Mouse (Mus musculus) CH12.LX (cell line): Measurements from ENCODE around the gene Sept8. TPM values are rescaled to one million over a fixed set of nuclear protein-coding genes. Genes with fewer than 3 reads are reported as not detected.

ENCODE experiments used
- DNase-seq: peaks from one replicate; pipeline ENCODE4 v3.0.0-alpha.2; 2013; ENCODE audit errors: extremely low read depth
- H3K27ac ChIP-seq: 2 replicates; pipeline ENCODE4 v1.5.1; 2012; ENCODE audit warnings: low read depth, mild to moderate bottlenecking, control low read depth, moderate library complexity; ENCODE audit not compliant: insufficient read depth
- H3K27me3 ChIP-seq: replicated peaks from 2 replicates; pipeline ENCODE3; 2012; ENCODE audit warnings: inconsistent platforms
- H3K36me3 ChIP-seq, 2 experiments: replicated peaks in 1 of 2; 2 replicates each; pipeline versions ENCODE3 to v1.6.1; 2012; ENCODE audit warnings: inconsistent platforms in 1 of 2, low read length in 1 of 2, mild to moderate bottlenecking in 1 of 2, mixed read lengths in 1 of 2, moderate library complexity in 1 of 2; ENCODE audit not compliant: control insufficient read depth in 1 of 2, insufficient read depth in 1 of 2
- H3K4me1 ChIP-seq, 2 experiments: 2 replicates each; pipeline ENCODE4 v1.6.1; 2012; ENCODE audit warnings: inconsistent platforms in 1 of 2, moderate library complexity in 1 of 2; ENCODE audit not compliant: insufficient read depth in 2 of 2, control insufficient read depth in 1 of 2
- H3K4me2 ChIP-seq: 2 replicates; pipeline ENCODE4 v1.6.1; 2012; ENCODE audit warnings: low read depth, mild to moderate bottlenecking, control low read depth; ENCODE audit not compliant: poor library complexity, insufficient read depth, severe bottlenecking
- H3K4me3 ChIP-seq, 3 experiments: fragments of 150-350 bp in 1 of 3; sonication (generic) in 1 of 3; replicated peaks in 1 of 3; 2 replicates each; pipeline versions ENCODE3 to v1.5.1; 2011 to 2012; ENCODE audit warnings: low read depth in 2 of 3, low read length in 2 of 3, mild to moderate bottlenecking in 2 of 3, moderate library complexity in 2 of 3, control low read depth in 1 of 3, improper control_type of control experiment in 1 of 3, inconsistent platforms in 1 of 3, mixed read lengths in 1 of 3; ENCODE audit not compliant: poor library complexity in 1 of 3
- H3K79me2 ChIP-seq: replicated peaks from 2 replicates; pipeline ENCODE4 v1.6.1; 2012; ENCODE audit warnings: mild to moderate bottlenecking, moderate library complexity; ENCODE audit not compliant: control insufficient read depth, poor library complexity, insufficient read depth, severe bottlenecking; ENCODE audit errors: extremely low read depth
- H3K9ac ChIP-seq: 2 replicates; pipeline ENCODE4 v1.6.1; 2012; ENCODE audit warnings: low read depth, mild to moderate bottlenecking, control low read depth, moderate library complexity; ENCODE audit not compliant: insufficient read depth
- H3K9me3 ChIP-seq: replicated peaks from 2 replicates; pipeline ENCODE3; 2012; ENCODE audit warnings: low read length, inconsistent platforms, mixed read lengths
- BHLHE40 ChIP-seq: IDR thresholded peaks from 2 replicates; pipeline ENCODE4 v1.6.1; 2011; ENCODE audit warnings: mild to moderate bottlenecking, low read depth, low read length, improper control_type of control experiment
- CHD1 ChIP-seq: IDR thresholded peaks from 2 replicates; pipeline ENCODE4 v1.6.1; 2012; ENCODE audit warnings: low read depth, low read length, improper control_type of control experiment, inconsistent platforms
- CHD2 ChIP-seq: IDR thresholded peaks from 2 replicates; pipeline ENCODE4 v1.6.1; 2011; ENCODE audit warnings: low read length, improper control_type of control experiment
- CTCF ChIP-seq, 2 experiments: IDR thresholded peaks in 1 of 2; conservative IDR thresholded peaks in 1 of 2; 2 replicates each; pipeline ENCODE4 v1.5.1; 2011 to 2012; ENCODE audit warnings: low read depth in 2 of 2, low read length in 2 of 2, improper control_type of control experiment in 1 of 2, inconsistent platforms in 1 of 2, mild to moderate bottlenecking in 1 of 2, moderate library complexity in 1 of 2
- E2F4 ChIP-seq: IDR thresholded peaks from 2 replicates; pipeline ENCODE4 v1.6.1; 2011; ENCODE audit warnings: low read depth, low read length, improper control_type of control experiment; ENCODE audit not compliant: insufficient replicate concordance
- ELF1 ChIP-seq: IDR thresholded peaks from 2 replicates; pipeline ENCODE4 v1.6.1; 2014; ENCODE audit warnings: low read depth, mild to moderate bottlenecking, inconsistent platforms, low read length, improper control_type of control experiment
- EP300 ChIP-seq: IDR thresholded peaks from 2 replicates; pipeline ENCODE4 v1.6.1; 2011; ENCODE audit warnings: low read length, improper control_type of control experiment
- ETS1 ChIP-seq: conservative IDR thresholded peaks from 2 replicates; pipeline ENCODE4 v1.6.1; 2012; ENCODE audit warnings: low read depth, mild to moderate bottlenecking, inconsistent platforms, low read length, improper control_type of control experiment, moderate library complexity
- GABPA ChIP-seq: IDR thresholded peaks from 2 replicates; pipeline ENCODE4 v1.6.1; 2012; ENCODE audit warnings: low read depth, low read length, improper control_type of control experiment, inconsistent platforms; ENCODE audit not compliant: insufficient replicate concordance
- HCFC1 ChIP-seq: IDR thresholded peaks from 2 replicates; pipeline ENCODE4 v1.6.1; 2012; ENCODE audit warnings: low read depth, mild to moderate bottlenecking, inconsistent platforms, low read length, improper control_type of control experiment
- IRF4 ChIP-seq: IDR thresholded peaks from 2 replicates; pipeline ENCODE4 v1.6.1; 2014; ENCODE audit warnings: low read depth, mild to moderate bottlenecking, inconsistent platforms, low read length, improper control_type of control experiment
- JUN ChIP-seq: IDR thresholded peaks from 2 replicates; pipeline ENCODE4 v1.6.1; 2011; ENCODE audit warnings: low read depth, mild to moderate bottlenecking, low read length, improper control_type of control experiment, moderate library complexity; ENCODE audit not compliant: insufficient read depth
- JUND ChIP-seq: conservative IDR thresholded peaks from 2 replicates; pipeline ENCODE4 v1.6.1; 2011; ENCODE audit warnings: low read depth, low read length, improper control_type of control experiment
- KAT2A ChIP-seq: IDR thresholded peaks from 2 replicates; pipeline ENCODE4 v1.6.1; 2012; ENCODE audit warnings: low read length, improper control_type of control experiment, inconsistent platforms; ENCODE audit not compliant: insufficient replicate concordance
- MAFK ChIP-seq: IDR thresholded peaks from 2 replicates; pipeline ENCODE4 v1.6.1; 2011; ENCODE audit warnings: low read length, improper control_type of control experiment; ENCODE audit not compliant: insufficient replicate concordance
- MAX ChIP-seq: IDR thresholded peaks from 2 replicates; pipeline ENCODE4 v1.6.1; 2011; ENCODE audit warnings: low read length, improper control_type of control experiment
- MAZ ChIP-seq: IDR thresholded peaks from 2 replicates; pipeline ENCODE4 v1.6.1; 2012; ENCODE audit warnings: low read depth, mild to moderate bottlenecking, inconsistent platforms, low read length, improper control_type of control experiment, moderate library complexity
- MEF2A ChIP-seq: IDR thresholded peaks from 2 replicates; pipeline ENCODE4 v1.6.1; 2014; ENCODE audit warnings: low read depth, mild to moderate bottlenecking, inconsistent platforms, low read length, improper control_type of control experiment, borderline replicate concordance
- MXI1 ChIP-seq: IDR thresholded peaks from 2 replicates; pipeline ENCODE4 v1.6.1; 2011; ENCODE audit warnings: mild to moderate bottlenecking, low read depth, low read length, improper control_type of control experiment
- MYC ChIP-seq: IDR thresholded peaks from 2 replicates; pipeline ENCODE4 v1.6.1; 2011; ENCODE audit warnings: low read depth, mild to moderate bottlenecking, improper control_type of control experiment, low read length
- NELFE ChIP-seq: IDR thresholded peaks from 2 replicates; pipeline ENCODE4 v1.6.1; 2011; ENCODE audit warnings: low read depth, low read length, improper control_type of control experiment
- NRF1 ChIP-seq: IDR thresholded peaks from 2 replicates; pipeline ENCODE4 v1.6.1; 2014; ENCODE audit warnings: low read depth, mild to moderate bottlenecking, inconsistent platforms, low read length, improper control_type of control experiment, moderate library complexity
- PAX5 ChIP-seq: IDR thresholded peaks from 2 replicates; pipeline ENCODE4 v1.6.1; 2012; ENCODE audit warnings: low read length, inconsistent platforms, mixed read lengths
- POLR2A ChIP-seq: IDR thresholded peaks from 2 replicates; pipeline ENCODE4 v1.6.1; 2011; ENCODE audit warnings: low read depth, mild to moderate bottlenecking, improper control_type of control experiment, low read length
- POLR2AphosphoS2 ChIP-seq: IDR thresholded peaks from 2 replicates; pipeline ENCODE4 v1.6.1; 2011; ENCODE audit warnings: low read depth, low read length, improper control_type of control experiment
- RAD21 ChIP-seq: IDR thresholded peaks from 2 replicates; pipeline ENCODE4 v1.6.1; 2011; ENCODE audit warnings: low read depth, mild to moderate bottlenecking, low read length, improper control_type of control experiment, moderate library complexity
- RCOR1 ChIP-seq: conservative IDR thresholded peaks from 2 replicates; pipeline ENCODE4 v1.6.1; 2012; ENCODE audit warnings: low read depth, mild to moderate bottlenecking, inconsistent platforms, low read length, improper control_type of control experiment
- SIN3A ChIP-seq: IDR thresholded peaks from 2 replicates; pipeline ENCODE4 v1.6.1; 2012; ENCODE audit warnings: low read length, improper control_type of control experiment, inconsistent platforms
- SMC3 ChIP-seq: IDR thresholded peaks from 2 replicates; pipeline ENCODE4 v1.6.1; 2011; ENCODE audit warnings: low read depth, low read length, improper control_type of control experiment
- TBP ChIP-seq: conservative IDR thresholded peaks from 2 replicates; pipeline ENCODE4 v1.6.1; 2011; ENCODE audit warnings: low read depth, low read length, improper control_type of control experiment
- TCF12 ChIP-seq: IDR thresholded peaks from 2 replicates; pipeline ENCODE4 v1.6.1; 2014; ENCODE audit warnings: low read depth, mild to moderate bottlenecking, inconsistent platforms, low read length, improper control_type of control experiment
- UBTF ChIP-seq: IDR thresholded peaks from 2 replicates; pipeline ENCODE4 v1.6.1; 2012; ENCODE audit warnings: low read depth, mild to moderate bottlenecking, inconsistent platforms, low read length, improper control_type of control experiment, moderate library complexity
- USF1 ChIP-seq: IDR thresholded peaks from 2 replicates; pipeline ENCODE4 v1.6.1; 2014; ENCODE audit warnings: low read depth, mild to moderate bottlenecking, inconsistent platforms, low read length, improper control_type of control experiment
- USF2 ChIP-seq: conservative IDR thresholded peaks from 2 replicates; pipeline ENCODE4 v1.6.1; 2011; ENCODE audit warnings: low read depth, low read length, improper control_type of control experiment
- ZC3H11A ChIP-seq: IDR thresholded peaks from 2 replicates; pipeline ENCODE4 v1.6.1; 2012; ENCODE audit warnings: low read depth, mild to moderate bottlenecking, inconsistent platforms, low read length, improper control_type of control experiment
- ZKSCAN1 ChIP-seq: IDR thresholded peaks from 2 replicates; pipeline ENCODE4 v1.6.1; 2012; ENCODE audit warnings: low read depth, inconsistent platforms, low read length, improper control_type of control experiment, borderline replicate concordance
- ZMIZ1 ChIP-seq: IDR thresholded peaks from 2 replicates; pipeline ENCODE4 v1.6.1; 2012; ENCODE audit warnings: low read depth, mild to moderate bottlenecking, inconsistent platforms, low read length, improper control_type of control experiment
- ZNF384 ChIP-seq: IDR thresholded peaks from 2 replicates; pipeline ENCODE4 v1.6.1; 2012; ENCODE audit warnings: low read depth, low read length, improper control_type of control experiment, inconsistent platforms
- dilution Hi-C: fragments of 300-500 bp; cut with MboI; formaldehyde crosslinking; loops from 2 replicates; pipeline ENCODE4 v1.14.3; 2020; ENCODE audit warnings: low sequenced_read_pairs; ENCODE audit not compliant: extremely low pct_unique_long_range_greater_than_20kb, extremely low pct_ligation_motif_present
- in situ Hi-C: fragments of 300-500 bp; cut with MboI; formaldehyde crosslinking; loops from 3 replicates; pipeline ENCODE4 v1.14.3; 2019; ENCODE audit warnings: low sequenced_read_pairs, low pct_ligation_motif_present, low pct_unique_long_range_greater_than_20kb, mixed read lengths
- polyA plus RNA-seq: library from polyadenylated mRNA; unstranded; fragments of >175 nt; gene quantifications from 2 replicates; pipeline ENCODE4 v1.2.1, GENCODE M21; 2012; ENCODE audit warnings: low read depth; ENCODE audit not compliant: insufficient read length
- total RNA-seq, 2 experiments: library from RNA; depleted of rRNA; stranded (reverse); fragments of 300-350 nt in 1 of 2; fragments of >200 nt in 1 of 2; gene quantifications; 2 replicates each; pipeline ENCODE4 v1.2.3; 2012 to 2014

Gene Sept8
- total and polyA plus RNA-seq, 3 experiments, result 8.5 to 21.9 (median 15.2) TPM

- Histone ChIP-seq H3K27me3 (no peaks in the 10 kb centered on the region), H3K36me3 (peaks cover 7 to 41% of the 10 kb centered on the region in 2 experiments), H3K4me2 (peak overlapping the region; percentile 32), H3K27ac (peak overlapping the region; percentile 92), H3K79me2 (no peaks in the 10 kb centered on the region), H3K4me1 (peaks cover 25 to 85% of the 10 kb centered on the region in 2 experiments), H3K9me3 (no peaks in the 10 kb centered on the region), H3K9ac (no peak overlapping the region), H3K4me3 (no peak overlapping the region)
- dilution Hi-C loops (no loop called here), in situ Hi-C loops (loop anchor here (5.0 kb wide), 2 partner anchors 34 to 149 kb away; no protein-coding TSS in a partner anchor)
- no peak for TF ChIP-seq RCOR1
- no peak for TF ChIP-seq ZNF384
- TF ChIP-seq RAD21, result no peak
- peak; percentile 80 for TF ChIP-seq IRF4
- TF ChIP-seq ZMIZ1, result no peak
- TF ChIP-seq SMC3, result no peak
- TF ChIP-seq HCFC1, result no peak
- TF ChIP-seq CTCF (conservative IDR thresholded peaks at IDR 0.05 in 1 of 2, IDR thresholded peaks at IDR 0.05 in 1 of 2; ENCODE audit: low read depth in 2 of 2, low read length in 2 of 2), result no peak
- no peak for TF ChIP-seq NELFE
- TF ChIP-seq MAFK, result 0 out of 2 replicates have a peak, but pooled peaks have one; percentile 19
- no peak for TF ChIP-seq ZC3H11A
- TF ChIP-seq POLR2AphosphoS2, result no peak
- no peak for TF ChIP-seq CHD2
- no peak for TF ChIP-seq NRF1
- TF ChIP-seq JUN, result peak; percentile 52; the same call in 1 of the 2 replicates
- 0 out of 2 replicates have a peak, but pooled peaks have one; percentile 36 for TF ChIP-seq JUND
- peak; percentile 85 for TF ChIP-seq ETS1
- peak; percentile 82 for TF ChIP-seq BHLHE40
- TF ChIP-seq KAT2A, result no peak
- peak; percentile 28; the same call in 1 of the 2 replicates for TF ChIP-seq MXI1
- no peak for TF ChIP-seq GABPA
- no peak for TF ChIP-seq USF1
- TF ChIP-seq MAX, result 0 out of 2 replicates have a peak, but pooled peaks have one; percentile 46
- no peak for TF ChIP-seq ELF1
- TF ChIP-seq TCF12, result peak; percentile 69
- TF ChIP-seq EP300, result peak; percentile 69
- no peak for TF ChIP-seq CHD1
- no peak for TF ChIP-seq E2F4
- TF ChIP-seq TBP, result no peak; the same call in 1 of the 2 replicates
- TF ChIP-seq PAX5, result no peak
- TF ChIP-seq SIN3A, result no peak; the same call in none of the 2 replicates
- TF ChIP-seq ZKSCAN1, result no peak
- TF ChIP-seq POLR2A, result no peak
- peak; percentile 42; the same call in 1 of the 2 replicates for TF ChIP-seq MAZ
- TF ChIP-seq USF2, result no peak
- TF ChIP-seq UBTF, result no peak
- peak; percentile 74 for TF ChIP-seq MEF2A
- peak; percentile 64 for TF ChIP-seq MYC
- peak; percentile 80 for DNase-seq
Measured at GRCm38 (mm10) chr11:53588279-53588678, 69.2 kb downstream of the Sept8 start.
